Mouse (Mus musculus): ENCODE measurements around the gene Vmn2r11.
"Not testable (repeated sequence)": the region's sequence is repeated elsewhere in the genome, so short reads cannot be mapped to it uniquely, and the experiment has no call there.

GRCm38 (mm10) chr5:109096482-109096881, 37.1 kb upstream of the Vmn2r11 start:
- TF ChIP-seq CTCF (IDR thresholded peaks at IDR 0.05; ENCODE audit: low read depth, low read length); POLR2AphosphoS5 (IDR thresholded peaks at IDR 0.05; ENCODE audit: insufficient replicate concordance, low read depth, low read length); GATA1 (IDR thresholded peaks at IDR 0.05; ENCODE audit: borderline replicate concordance, low read length): not testable (repeated sequence)

Data from G1E (cell line).